Mouse (Mus musculus) urinary bladder, postnatal 36 days (tissue): ENCODE results near the gene Rbm46.

Experiments used
- DNase-seq, 2 experiments: peaks; one replicate each; pipeline ENCODE4 v3.0.0; 2022; ENCODE audit warnings: low spot score in 2 of 2, mixed read lengths in 1 of 2

The Rbm46 gene

GRCm38 (mm10) chr3:82791663-82792062 lies 84.6 kb downstream of the Rbm46 start:
- DNase-seq: no peak
